Mouse (Mus musculus): Measurements from ENCODE around the gene Grtp1.

Grtp1 gene

GRCm38 (mm10) chr8:13204371-13205140 lies 4.1 kb upstream of the Grtp1 start:
- DNase-seq (ENCODE audit: extremely low spot score): no peak

DNA sequence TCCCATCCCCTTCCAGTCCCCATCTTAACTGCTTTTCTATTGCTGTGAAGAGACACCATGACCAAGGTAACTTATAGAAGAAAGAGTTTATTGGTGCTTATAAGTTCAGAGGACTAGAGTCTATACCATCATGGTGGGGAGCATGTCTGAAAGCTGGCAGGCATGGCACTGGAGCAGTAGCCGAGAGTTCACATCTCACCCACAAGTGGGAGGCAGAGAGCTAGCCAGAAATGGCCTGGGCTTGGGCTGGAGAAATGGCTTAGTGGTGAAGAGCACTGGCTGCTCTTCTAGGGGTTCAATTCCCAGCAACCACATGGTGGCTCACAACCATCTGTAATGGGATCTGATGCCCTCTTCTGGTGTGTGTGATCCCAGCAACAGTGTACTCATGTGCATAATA lies 3.1 kb upstream of the Grtp1 start:
- DNase-seq (ENCODE audit: extremely low spot score): no peak

GRCm38 (mm10) chr8:13202806-13203205 lies 2.4 kb upstream of the Grtp1 start:
- no peak for DNase-seq (ENCODE audit: extremely low spot score)

DNA sequence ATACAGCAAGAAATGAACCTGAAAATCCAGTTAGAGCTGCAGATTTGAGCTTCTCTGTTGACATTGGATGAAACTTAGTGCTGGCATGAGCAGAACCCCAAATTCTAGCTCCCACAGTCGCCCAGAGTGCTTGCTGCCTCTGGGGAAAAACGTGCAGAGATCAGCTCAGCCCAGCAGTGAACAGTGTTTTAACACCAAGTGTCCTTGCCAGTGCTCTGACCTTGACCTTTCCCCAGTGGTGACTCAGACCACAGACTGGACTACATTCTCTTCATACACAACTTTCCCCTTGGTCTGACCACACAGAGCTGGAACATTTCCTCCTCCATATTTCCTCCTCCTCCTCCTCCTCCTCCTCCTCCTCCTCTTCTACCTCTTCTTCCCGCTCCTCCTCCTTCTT lies 1.6 kb upstream of the Grtp1 start:
- no peak for DNase-seq (ENCODE audit: extremely low spot score)

GRCm38 (mm10) chr8:13201013-13201334 lies 554 bp upstream of the Grtp1 start:
- DNase-seq (ENCODE audit: extremely low spot score): no peak

DNA sequence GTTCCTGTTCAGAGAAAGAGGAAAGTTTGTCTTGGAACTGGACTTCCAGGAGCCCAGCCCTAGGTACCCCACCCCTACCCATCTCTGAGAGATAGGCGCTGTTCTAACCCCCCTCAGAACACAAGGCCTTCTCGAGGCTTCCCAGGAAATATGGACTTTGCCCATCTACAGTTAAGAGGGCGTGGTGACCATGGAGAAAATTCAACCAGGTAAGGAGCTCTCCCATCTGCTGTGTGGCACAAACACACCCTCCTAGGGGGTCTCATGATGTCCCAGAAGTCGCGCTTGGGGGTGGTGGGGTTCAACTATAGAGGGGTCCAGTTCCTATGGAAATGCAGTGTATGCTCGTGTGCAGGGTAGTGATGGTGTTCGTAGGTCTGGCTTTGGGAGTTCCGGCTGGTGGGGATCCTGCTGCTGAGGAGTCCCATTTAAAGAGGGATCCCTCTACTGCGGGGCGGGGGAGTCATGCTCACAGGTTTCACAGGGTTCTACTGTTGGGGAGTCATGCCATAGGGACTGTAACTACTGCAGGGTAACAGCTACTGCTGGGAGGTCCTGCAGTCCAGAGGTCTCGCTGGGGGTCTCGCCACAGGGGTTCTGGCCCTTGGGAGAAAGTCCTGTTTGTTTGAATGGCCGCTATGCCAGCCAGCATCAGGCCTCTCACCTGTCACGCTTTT lies 897 bp downstream of the Grtp1 start:
- no peak for DNase-seq (ENCODE audit: extremely low spot score)

- no peak for DNase-seq (ENCODE audit: extremely low spot score)
Measured at GRCm38 (mm10) chr8:13197493-13197892, 2.9 kb downstream of the Grtp1 start.

DNA sequence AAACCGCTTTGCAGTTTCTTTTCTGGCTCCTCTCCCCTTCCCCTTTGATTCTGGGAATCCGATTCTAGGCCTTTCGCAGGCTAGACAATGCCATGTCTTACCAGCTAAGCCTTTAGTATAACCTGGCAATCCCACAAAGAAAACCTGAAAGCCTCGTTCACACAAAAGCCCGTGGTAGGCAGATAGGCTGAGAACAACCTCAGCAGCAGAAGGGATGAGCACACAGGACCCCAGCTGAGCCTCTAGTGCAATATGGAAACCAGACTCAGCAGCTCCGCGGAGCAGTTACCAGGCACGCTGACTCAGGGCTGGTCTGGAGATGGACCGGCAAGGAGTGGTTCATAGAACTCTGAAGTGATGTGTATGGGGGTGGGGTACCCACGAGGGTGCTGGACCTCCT lies 5.6 kb downstream of the Grtp1 start:
- DNase-seq (ENCODE audit: extremely low spot score): no peak

DNA sequence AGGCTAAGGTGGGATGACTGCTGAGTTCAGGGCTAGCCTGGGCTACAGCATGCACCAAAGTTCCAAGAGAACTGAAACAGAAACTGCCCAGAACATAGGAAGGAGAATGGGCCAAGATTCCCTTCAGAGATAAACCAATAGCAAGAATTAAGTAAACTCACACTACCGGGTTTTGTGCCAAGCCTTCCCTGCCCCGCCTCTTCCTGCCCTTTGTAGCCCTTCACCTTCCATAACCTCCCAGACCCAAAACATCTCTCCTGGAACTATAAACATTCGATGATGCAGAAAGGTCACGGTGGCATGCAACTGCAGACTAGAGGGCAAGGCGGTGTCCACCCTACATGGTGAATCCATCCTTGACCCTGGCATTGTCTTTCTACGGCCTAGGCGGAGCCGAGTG lies 10.2 kb downstream of the Grtp1 start:
- DNase-seq (ENCODE audit: extremely low spot score): no peak

- no peak for DNase-seq (ENCODE audit: extremely low spot score)
Measured at GRCm38 (mm10) chr8:13188857-13189256, 11.6 kb downstream of the Grtp1 start.

GRCm38 (mm10) chr8:13188052-13188555 lies 12.3 kb downstream of the Grtp1 start:
- DNase-seq (ENCODE audit: extremely low spot score): no peak

DNA sequence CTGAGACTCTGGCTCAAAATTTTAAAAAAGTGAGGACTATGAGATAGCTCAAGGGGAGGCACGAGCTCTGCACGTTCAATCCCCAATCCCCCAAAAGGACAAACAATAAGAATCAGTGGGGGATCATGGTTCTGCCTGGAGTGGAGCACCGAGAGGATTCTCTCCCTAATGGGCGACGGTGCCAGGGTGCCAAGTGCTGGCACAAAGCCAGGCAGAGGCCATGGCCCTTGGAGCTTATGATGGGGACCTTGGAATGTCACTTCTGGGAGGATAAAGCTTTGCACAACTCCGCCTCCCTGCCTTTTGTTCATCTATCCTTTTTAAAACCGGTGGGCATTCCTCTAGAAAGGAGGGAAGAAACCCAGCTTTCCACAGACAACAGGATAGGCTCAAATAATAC lies 12.8 kb downstream of the Grtp1 start:
- DNase-seq (ENCODE audit: extremely low spot score): no peak

DNA sequence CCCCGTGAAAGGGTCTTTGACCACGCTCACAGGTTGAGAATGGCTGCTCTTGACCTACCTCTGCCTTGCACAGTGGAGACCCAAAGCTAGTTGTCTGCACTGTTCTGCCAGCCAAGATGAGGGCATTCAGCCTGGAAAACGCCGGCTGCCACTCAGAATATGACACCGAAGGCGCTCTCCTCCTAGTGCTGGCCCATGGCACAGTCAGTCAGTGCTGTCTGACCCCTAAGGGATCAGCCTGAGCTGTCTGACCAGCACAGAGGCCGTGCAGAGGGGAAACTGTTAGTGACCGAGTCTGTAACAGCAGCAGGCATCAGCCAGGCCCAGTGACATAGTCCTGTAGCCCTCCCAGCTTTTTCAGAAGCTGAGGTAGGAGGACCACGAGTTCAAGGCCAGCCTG lies 13.2 kb downstream of the Grtp1 start:
- DNase-seq (ENCODE audit: extremely low spot score): no peak

GRCm38 (mm10) chr8:13186819-13187218 lies 13.6 kb downstream of the Grtp1 start:
- DNase-seq (ENCODE audit: extremely low spot score): no peak

GRCm38 (mm10) chr8:13181691-13181976 lies 18.8 kb downstream of the Grtp1 start:
- DNase-seq (ENCODE audit: extremely low spot score): no peak

DNA sequence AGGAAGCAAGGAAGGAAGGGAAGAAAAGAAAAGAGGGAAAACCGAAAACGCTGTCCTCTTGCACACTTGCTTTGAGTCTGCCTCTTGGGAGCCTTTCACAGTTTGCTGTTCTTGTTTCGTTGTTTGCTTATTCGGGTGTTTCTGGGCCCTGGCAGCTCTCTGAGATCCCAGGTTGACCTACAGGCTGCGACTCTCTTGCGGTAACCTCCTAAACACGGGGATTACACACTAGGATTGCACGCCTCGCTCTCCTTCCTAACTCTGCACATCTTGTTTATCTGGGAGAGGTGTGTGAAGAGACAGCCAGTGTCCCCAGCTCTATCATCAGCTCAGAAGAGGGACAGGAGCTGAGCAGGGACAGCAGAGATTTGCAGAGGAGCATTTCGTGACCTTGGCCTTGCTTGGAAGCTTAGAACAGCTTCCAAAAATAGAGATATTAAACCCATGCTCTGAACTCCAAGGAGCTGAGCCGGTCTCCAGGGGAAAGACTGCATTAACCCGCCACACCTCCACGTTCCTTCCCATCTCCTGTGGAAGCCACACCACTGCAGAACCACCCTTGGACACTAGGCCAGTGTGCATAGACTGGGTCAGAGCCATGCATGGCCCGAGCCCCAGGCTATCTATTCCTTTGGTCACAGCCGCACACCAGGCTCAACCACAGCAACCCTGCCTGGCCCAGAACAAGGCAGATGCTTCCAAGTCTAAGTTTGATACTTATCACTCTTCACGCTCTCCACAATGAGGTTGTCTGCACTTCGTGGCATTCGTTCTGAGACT lies 19.3 kb downstream of the Grtp1 start:
- no peak for DNase-seq (ENCODE audit: extremely low spot score)

GRCm38 (mm10) chr8:13180408-13180807 lies 20.0 kb downstream of the Grtp1 start:
- DNase-seq (ENCODE audit: extremely low spot score): no peak

- DNase-seq (ENCODE audit: extremely low spot score): no peak
Measured at GRCm38 (mm10) chr8:13179948-13180347, 20.5 kb downstream of the Grtp1 start.

DNA sequence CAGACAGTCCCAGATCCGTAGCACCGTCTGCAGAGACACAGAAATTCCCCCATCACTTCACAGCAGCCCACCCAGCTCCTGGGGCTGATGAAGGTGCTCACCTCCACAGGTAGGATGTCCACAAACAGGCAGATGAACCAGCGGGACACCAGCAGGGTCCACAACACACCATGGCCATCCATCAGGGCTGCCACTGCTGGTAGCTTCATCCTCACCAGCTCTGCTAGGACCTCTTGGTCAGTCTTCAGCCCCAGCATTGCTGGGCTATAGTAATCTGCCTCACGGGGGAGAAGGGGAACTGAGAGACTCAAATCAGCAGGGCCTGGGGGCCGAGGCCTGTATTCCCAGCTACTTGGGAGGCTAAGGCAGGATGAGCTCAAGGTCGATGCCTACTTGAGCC lies 20.9 kb downstream of the Grtp1 start:
- DNase-seq (ENCODE audit: extremely low spot score): no peak

GRCm38 (mm10) chr8:13178137-13178536 lies 22.3 kb downstream of the Grtp1 start:
- DNase-seq (ENCODE audit: extremely low spot score): no peak

- no peak for DNase-seq (ENCODE audit: extremely low spot score)
Measured at GRCm38 (mm10) chr8:13177173-13177852, 23.1 kb downstream of the Grtp1 start.

- DNase-seq (ENCODE audit: extremely low spot score): no peak
Measured at GRCm38 (mm10) chr8:13175650-13176049, 24.8 kb downstream of the Grtp1 start.
